Mouse (Mus musculus) heart, adult 2 months (tissue): ENCODE data around the gene E2f4. TPM values are rescaled to one million over a fixed set of nuclear protein-coding genes. Genes with fewer than 3 reads are reported as not detected.
"Not testable (repeated sequence)": the region's sequence is repeated elsewhere in the genome, so short reads cannot be mapped to it uniquely, and the experiment has no call there.

ENCODE experiments used
- DNase-seq, 2 experiments: peaks; one replicate each; pipeline ENCODE4 v3.0.0; 2021
- H3K27ac ChIP-seq: fragments of 200-600 bp; 2 replicates; pipeline ENCODE4 v1.8.1; 2022
- H3K27me3 ChIP-seq: fragments of 200-500 bp; 2 replicates; pipeline ENCODE4 v1.6.1; 2012; ENCODE audit warnings: mild to moderate bottlenecking, low read length, inconsistent platforms, mixed read lengths; ENCODE audit not compliant: control insufficient read depth, insufficient read depth
- H3K36me3 ChIP-seq: fragments of 200-500 bp; 2 replicates; pipeline ENCODE4 v1.6.1; 2012; ENCODE audit warnings: low read length, inconsistent platforms; ENCODE audit not compliant: control insufficient read depth, insufficient read depth
- H3K4me1 ChIP-seq: fragments of 200-500 bp; 2 replicates; pipeline ENCODE4 v1.6.1; 2011; ENCODE audit warnings: low read length; ENCODE audit not compliant: control insufficient read depth, insufficient read depth
- H3K4me3 ChIP-seq: fragments of 200-600 bp; 2 replicates; pipeline ENCODE4 v1.8.1; 2022
- H3K79me2 ChIP-seq: fragments of 200-500 bp; replicated peaks from 2 replicates; pipeline ENCODE4 v1.6.1; 2012; ENCODE audit warnings: mild to moderate bottlenecking, inconsistent platforms, low read length, moderate library complexity, mixed read lengths; ENCODE audit not compliant: control insufficient read depth, insufficient read depth
- H3K9ac ChIP-seq: fragments of 200-500 bp; 2 replicates; pipeline ENCODE4 v1.6.1; 2012; ENCODE audit warnings: low read depth, mild to moderate bottlenecking, control low read depth, inconsistent platforms, low read length, mixed read lengths
- CTCF ChIP-seq: fragments of 200-600 bp; IDR thresholded peaks from 2 replicates; pipeline ENCODE4 v1.8.1; 2022; ENCODE audit warnings: antibody characterized with exemption, mild to moderate bottlenecking, moderate library complexity
- EP300 ChIP-seq: fragments of 200-500 bp; IDR thresholded peaks from 2 replicates; pipeline ENCODE4 v1.6.1; 2011; ENCODE audit warnings: low read depth, low read length, control low read depth; ENCODE audit not compliant: insufficient read depth
- POLR2A ChIP-seq: fragments of 200-500 bp; IDR thresholded peaks from 2 replicates; pipeline ENCODE4 v1.6.1; 2011; ENCODE audit warnings: mild to moderate bottlenecking, low read depth, low read length, control low read depth; ENCODE audit not compliant: insufficient read depth
- WGBS: fragments of 180-500 bp; shearing (Covaris S2); methylation state at CpG from one replicate; pipeline ENCODE4 v1.1.7; 2018; 5-methylcytosine and 5-hydroxymethylcytosine counted together
- intact Hi-C: fragments of 180-260 bp; cut with DNase I; formaldehyde crosslinking; loops from one replicate; pipeline ENCODE4 v1.15.1; 2025
- polyA plus RNA-seq: library from polyadenylated mRNA; depleted of rRNA; stranded (reverse); fragments of >200 nt; gene quantifications from 2 replicates; pipeline ENCODE4 v1.2.3, GENCODE M21; 2012
- total RNA-seq, 2 experiments: library from RNA; stranded (reverse); gene quantifications; 2 replicates each; pipeline ENCODE4 v1.2.3; 2021

Gene E2f4
- total and polyA plus RNA-seq, 3 experiments, result 21.1 to 61.8 (median 21.5) TPM

DNA sequence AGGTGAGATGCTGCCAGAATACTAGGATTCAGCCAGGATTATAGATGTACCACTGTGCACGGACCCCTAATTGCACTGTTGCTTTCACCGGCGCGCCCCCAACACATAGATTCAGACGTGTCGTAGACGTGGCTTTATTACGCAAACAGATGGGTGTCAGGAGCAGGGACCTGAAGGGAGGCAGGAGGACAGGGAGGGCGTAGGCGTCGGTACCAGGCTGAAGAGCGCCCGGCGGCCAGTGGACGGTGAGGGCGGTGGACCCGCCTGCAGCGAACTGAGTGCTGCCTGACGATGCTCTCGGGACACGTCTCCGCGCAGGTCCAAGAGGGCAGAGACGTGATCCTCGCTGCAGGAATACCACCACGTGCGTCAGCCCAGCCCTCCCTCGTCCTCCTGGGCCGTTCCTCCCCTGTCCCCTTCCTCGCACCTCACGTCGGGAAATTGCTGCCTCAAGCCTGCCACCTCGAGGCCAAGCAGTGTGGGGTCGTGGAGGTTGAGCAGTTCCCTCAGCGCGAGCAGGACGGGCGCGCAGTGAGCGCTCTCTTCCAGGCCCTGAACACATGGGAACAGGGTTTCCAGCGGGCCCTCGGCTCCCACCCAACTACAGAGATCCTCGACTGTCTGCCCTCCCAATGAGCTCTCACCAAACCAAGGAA is 7.5 kb upstream of the E2f4 start, which contains the start of gene 4931428F04Rik:
Gene 4931428F04Rik, minus strand, starts transcription at position 60 of the 656 bp plus-strand sequence.
- WGBS, result 7% methylated on average over 43 of the region's 43 CpGs
- no peak for TF ChIP-seq POLR2A
- TF ChIP-seq CTCF, result peak; percentile 56
- no peaks in the 10 kb centered on the region for H3K36me3 ChIP-seq
- H3K27ac ChIP-seq, result peak within 1 kb of the TSS; percentile 84
- H3K4me1 ChIP-seq, result peaks cover 11% of the 10 kb centered on the region
- DNase-seq, result no peak
- no peaks in the 10 kb centered on the region for H3K27me3 ChIP-seq
- H3K79me2 ChIP-seq, result no peaks in the 10 kb centered on the region
- peak within 1 kb of the TSS; percentile 61 for H3K4me3 ChIP-seq
- intact Hi-C loops, result loop anchor here (2.0 to 10.0 kb wide), 4 partner anchors 35 to 635 kb away; partner anchors contain the start of genes B3gnt9 and D230025D16Rik
- peak within 1 kb of the TSS; percentile 68 for H3K9ac ChIP-seq

DNA sequence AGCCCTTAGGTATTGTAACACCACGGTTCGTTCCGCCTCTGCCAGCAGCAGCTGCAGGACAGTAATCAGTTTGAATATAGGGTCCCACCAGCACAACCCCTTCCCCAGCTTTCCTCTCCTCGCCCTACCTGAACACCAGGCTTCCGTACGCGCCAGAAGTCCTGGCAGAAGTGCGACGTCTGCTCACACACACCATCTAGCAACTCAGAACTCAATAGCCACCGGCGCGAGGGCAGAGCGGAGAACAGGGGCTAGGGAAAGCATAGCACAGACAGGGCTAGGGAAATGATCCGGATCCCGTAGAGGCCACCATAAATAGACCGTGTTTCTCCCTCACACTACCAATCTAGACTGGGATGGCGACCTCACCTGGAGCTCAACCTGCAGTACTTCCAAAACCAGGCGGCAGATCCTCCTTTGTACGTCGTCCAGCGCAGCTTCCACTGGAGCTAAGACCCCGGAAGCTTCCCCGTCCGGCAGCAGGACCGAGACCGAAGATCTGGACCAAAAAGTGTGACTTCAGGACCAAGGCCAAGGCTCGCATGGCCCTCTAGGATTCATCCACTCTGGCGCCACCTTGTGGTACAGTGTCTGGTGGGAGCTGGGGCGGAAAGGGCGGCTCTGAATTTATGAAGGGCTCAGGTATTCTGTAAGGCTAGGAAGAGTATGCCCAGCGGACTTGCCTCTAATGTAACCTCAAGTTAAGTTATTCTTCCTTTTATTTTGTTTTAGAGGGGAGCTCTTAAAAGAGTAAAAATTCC is 6.7 kb upstream of the E2f4 start:
- 17% methylated on average over 31 of the region's 31 CpGs for WGBS

GRCm38 (mm10) chr8:105291364-105291763 is 6.1 kb upstream of the E2f4 start:
- intact Hi-C loops, result loop anchor here (2.0 to 10.0 kb wide), 3 partner anchors 37 to 637 kb away; partner anchors contain the start of gene B3gnt9
- H3K27me3 ChIP-seq, H3K9ac ChIP-seq, H3K79me2 ChIP-seq, DNase-seq, H3K36me3 ChIP-seq, H3K4me3 ChIP-seq, H3K27ac ChIP-seq: not testable (repeated sequence)
- peaks cover 11% of the 10 kb centered on the region for H3K4me1 ChIP-seq
- WGBS, result 75% methylated on average over 8 of the region's 8 CpGs

More for the DNA sequence above, 6.7 kb upstream of the E2f4 start:
- Histone ChIP-seq H3K27me3 (no peaks in the 10 kb centered on the region), H3K9ac (no peak overlapping the region), H3K79me2 (no peaks in the 10 kb centered on the region), H3K27ac (no peak overlapping the region), H3K4me1 (peaks cover 11% of the 10 kb centered on the region), H3K4me3 (no peak overlapping the region), H3K36me3 (no peaks in the 10 kb centered on the region)
- intact Hi-C loops, result loop anchor here (2.0 to 10.0 kb wide), 3 partner anchors 36 to 636 kb away; partner anchors contain the start of gene B3gnt9
- DNase-seq, result peak; percentile 86 to 90
- TF ChIP-seq CTCF, result peak; percentile 97; the same call in 1 of the 2 replicates
- TF ChIP-seq POLR2A, result no peak
- TF ChIP-seq EP300, result 0 out of 2 replicates have a peak, but pooled peaks have one; percentile 55

GRCm38 (mm10) chr8:105291802-105292201 is 5.7 kb upstream of the E2f4 start:
- DNase-seq, H3K36me3 ChIP-seq, H3K27me3 ChIP-seq, H3K9ac ChIP-seq, H3K27ac ChIP-seq, H3K79me2 ChIP-seq, H3K4me3 ChIP-seq: not testable (repeated sequence)
- H3K4me1 ChIP-seq, result peaks cover 11% of the 10 kb centered on the region
- WGBS, result 53% methylated on average over 3 of the region's 3 CpGs
- peak; percentile 52 for TF ChIP-seq CTCF
- intact Hi-C loops, result loop anchor here (2.0 to 10.0 kb wide), 3 partner anchors 37 to 637 kb away; partner anchors contain the start of gene B3gnt9

DNA sequence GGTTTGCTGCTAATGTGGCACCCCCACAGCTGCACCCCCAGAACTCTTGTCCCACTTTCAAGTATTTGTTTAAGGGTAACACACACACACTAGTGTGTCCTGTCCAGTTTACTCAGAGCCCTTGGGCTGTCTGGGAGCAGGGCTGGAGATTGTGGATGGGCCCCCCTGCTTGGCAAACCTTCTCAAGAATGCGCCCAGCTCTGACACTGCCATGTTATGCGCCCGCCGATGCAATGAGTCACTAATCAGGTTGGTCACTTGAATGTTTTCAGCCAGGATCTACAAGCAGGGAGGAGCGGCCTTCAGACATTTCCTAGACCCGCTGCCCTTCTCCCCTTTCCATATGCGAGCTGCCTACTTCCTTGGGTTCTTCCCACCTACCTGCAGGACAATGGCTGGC is 5.0 kb upstream of the E2f4 start:
- Histone ChIP-seq H3K27me3 (no peaks in the 10 kb centered on the region), H3K4me1 (peaks cover 11% of the 10 kb centered on the region), H3K79me2 (no peaks in the 10 kb centered on the region), H3K4me3 (no peak overlapping the region), H3K9ac (no peak overlapping the region), H3K36me3 (no peaks in the 10 kb centered on the region), H3K27ac (no peak overlapping the region)
- 73% methylated on average over 7 of the region's 7 CpGs for WGBS
- TF ChIP-seq POLR2A (no peak), CTCF (no peak), EP300 (no peak)
- intact Hi-C loops, result loop anchor here (5.0 to 10.0 kb wide), 2 partner anchors 170 to 638 kb away; no protein-coding TSS in a partner anchor
- DNase-seq, result no peak

DNA sequence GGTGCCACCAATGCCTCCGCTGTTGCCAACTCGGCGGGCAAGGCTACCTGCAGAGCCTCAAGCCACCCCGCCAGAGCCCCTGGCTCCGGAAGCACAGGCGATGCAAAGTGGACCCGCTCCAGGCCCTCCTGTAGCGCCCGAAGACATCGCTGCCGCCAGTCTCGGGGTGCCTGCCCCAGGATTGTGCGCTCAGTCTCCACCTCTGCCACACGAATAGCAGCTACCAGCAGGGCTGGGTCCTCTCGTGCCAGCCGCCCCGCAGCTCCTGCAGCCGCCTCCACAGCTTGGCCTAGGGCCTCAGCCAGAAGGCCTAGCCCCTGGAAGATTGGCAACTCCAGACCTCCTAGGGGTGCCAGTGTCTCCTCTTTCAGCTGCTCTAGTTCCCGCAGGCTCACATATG is 4.1 kb upstream of the E2f4 start:
- WGBS, result 79% methylated on average over 19 of the region's 19 CpGs
- intact Hi-C loops, result loop anchor here (5.0 to 10.0 kb wide), 2 partner anchors 171 to 639 kb away; no protein-coding TSS in a partner anchor
- no peak overlapping the region for H3K4me3 ChIP-seq
- H3K27me3 ChIP-seq, result no peaks in the 10 kb centered on the region
- no peaks in the 10 kb centered on the region for H3K36me3 ChIP-seq
- DNase-seq, result no peak
- peaks cover 13% of the 10 kb centered on the region for H3K4me1 ChIP-seq
- TF ChIP-seq EP300, result no peak
- TF ChIP-seq POLR2A, result no peak
- TF ChIP-seq CTCF, result no peak
- H3K9ac ChIP-seq, result no peak overlapping the region
- H3K27ac ChIP-seq, result no peak overlapping the region
- no peaks in the 10 kb centered on the region for H3K79me2 ChIP-seq
